16 mouse cellular contexts compared by ENCODE assay signal in the genomic region with DNA sequence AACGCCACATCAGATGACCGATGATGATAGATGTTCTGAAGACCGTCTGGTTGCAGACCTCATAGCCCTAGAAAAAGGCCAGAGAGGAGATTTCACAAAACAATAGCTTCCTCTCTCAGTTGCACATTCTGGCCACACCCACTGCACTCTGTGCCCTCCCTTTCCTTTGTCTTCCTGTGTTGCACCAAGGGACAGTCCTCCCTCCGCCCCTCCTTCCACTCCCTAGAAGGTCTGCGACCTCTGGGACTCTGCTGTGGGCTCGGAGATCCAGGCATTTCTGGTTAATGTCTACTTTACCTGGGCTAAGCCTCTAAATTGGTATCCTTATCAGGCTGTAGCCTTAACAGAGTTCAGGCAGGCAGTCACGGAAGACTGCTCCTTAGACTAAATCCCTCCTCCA. TPM values are rescaled to one million over a fixed set of nuclear protein-coding genes. Genes with fewer than 3 reads are reported as not detected.
A peak's percentile ranks its signal among the peaks of the same experiment; 100 is the strongest.
DNase-seq lines count a peak whose midpoint lies in the region; ATAC-seq and TF ChIP-seq lines count a peak whose summit lies in the region.
"Had no signal": no experiment of that assay in that cellular context is flagged by ENCODE, and none has a peak within 500 bp of the region (broad histone marks: within the 10 kb centered on the region; RNA-seq: fewer than 3 reads in every experiment).

No protein-coding gene starts in this region.

- no peaks in the 10 kb centered on the region for H3K9me3 ChIP-seq in hindbrain, embryonic 10.5 days
- H3K9me3 ChIP-seq in hindbrain, embryonic 14.5 days (ENCODE audit: control insufficient read depth, low read length) = no peaks in the 10 kb centered on the region
- no peaks in the 10 kb centered on the region for H3K9me3 ChIP-seq in midbrain, embryonic 10.5 days (replicated peaks)
- no peaks in the 10 kb centered on the region for H3K9me3 ChIP-seq in midbrain, postnatal 0 days (ENCODE audit: low read length)
- H3K9me3 ChIP-seq: heart, embryonic 15.5 days had no signal

- no peak overlapping the region for H3K4me2 ChIP-seq in hindbrain, embryonic 14.5 days (replicated peaks)
- H3K4me2 ChIP-seq in midbrain, postnatal 0 days (ENCODE audit: low read depth, low read length, poor library complexity, severe bottlenecking) = no peak overlapping the region
- H3K4me2 ChIP-seq: heart, embryonic 15.5 days had no signal

- H3K9ac ChIP-seq in hindbrain, embryonic 14.5 days = no peak overlapping the region
- H3K9ac ChIP-seq in midbrain, postnatal 0 days (replicated peaks; ENCODE audit: low read length, poor library complexity, severe bottlenecking) = no peak overlapping the region
- H3K9ac ChIP-seq: heart, embryonic 15.5 days had no signal

- H3K27ac ChIP-seq in hindbrain, embryonic 10.5 days = peak overlapping the region; percentile 79
- no peak overlapping the region for H3K27ac ChIP-seq in hindbrain, embryonic 14.5 days
- H3K27ac ChIP-seq in midbrain, embryonic 10.5 days (replicated peaks) = peak overlapping the region; percentile 73
- no peak overlapping the region for H3K27ac ChIP-seq in midbrain, postnatal 0 days (ENCODE audit: low read depth, low read length)
- H3K27ac ChIP-seq: heart, embryonic 15.5 days had no signal

- intact Hi-C loops in gastrocnemius, postnatal 14 days (cut with DNase I; ENCODE audit: low total_unique reads) = no loop called here

- no peaks in the 10 kb centered on the region for H3K36me3 ChIP-seq in hindbrain, embryonic 10.5 days
- no peaks in the 10 kb centered on the region for H3K36me3 ChIP-seq in hindbrain, embryonic 14.5 days (replicated peaks; ENCODE audit: control insufficient read depth, insufficient read depth)
- H3K36me3 ChIP-seq in midbrain, embryonic 10.5 days = no peaks in the 10 kb centered on the region
- no peaks in the 10 kb centered on the region for H3K36me3 ChIP-seq in midbrain, postnatal 0 days (ENCODE audit: insufficient read depth, low read length)
- H3K36me3 ChIP-seq: heart, embryonic 15.5 days had no signal

- 25% methylated on average over 7 of the region's 7 CpGs for WGBS in hindbrain, embryonic 10.5 days
- WGBS in hindbrain, embryonic 14.5 days = 10% methylated on average over 7 of the region's 7 CpGs
- WGBS in midbrain, embryonic 10.5 days = 23% methylated on average over 7 of the region's 7 CpGs
- 23% methylated on average over 7 of the region's 7 CpGs for whole genome bisulfite sequencing in midbrain, postnatal 0 days

- no peaks in the 10 kb centered on the region for H3K27me3 ChIP-seq in hindbrain, embryonic 10.5 days (ENCODE audit: insufficient read depth, poor library complexity, severe bottlenecking)
- no peaks in the 10 kb centered on the region for H3K27me3 ChIP-seq in hindbrain, embryonic 14.5 days (ENCODE audit: control insufficient read depth, insufficient read depth, low read length)
- H3K27me3 ChIP-seq in midbrain, embryonic 10.5 days (ENCODE audit: low read depth, poor library complexity, severe bottlenecking) = no peaks in the 10 kb centered on the region
- no peaks in the 10 kb centered on the region for H3K27me3 ChIP-seq in midbrain, postnatal 0 days (ENCODE audit: insufficient read depth, low read length)
- H3K27me3 ChIP-seq: heart, embryonic 15.5 days had no signal

- H3K4me3 ChIP-seq in hindbrain, embryonic 10.5 days = 0 out of 2 replicates have a peak overlapping the region, but pooled peaks have one; percentile 22
- no peak overlapping the region for H3K4me3 ChIP-seq in hindbrain, embryonic 14.5 days (replicated peaks; ENCODE audit: low read length)
- H3K4me3 ChIP-seq in midbrain, embryonic 10.5 days = peak overlapping the region; percentile 31
- no peak overlapping the region for H3K4me3 ChIP-seq in midbrain, postnatal 0 days (ENCODE audit: low read depth, low read length)
- H3K4me3 ChIP-seq: heart, embryonic 15.5 days had no signal

- DNase-seq in hindbrain, embryonic 10.5 days (ENCODE audit: low spot score) = peak; percentile 57
- no peak for DNase-seq in hindbrain, embryonic 14.5 days (ENCODE audit: low spot score)
- peak; percentile 49 for DNase-seq in midbrain, embryonic 10.5 days (ENCODE audit: low spot score)
- no peak for DNase-seq in midbrain, postnatal 0 days (ENCODE audit: low spot score)
- no peak for DNase-seq in spleen, adult 12 weeks (ENCODE audit: low spot score)
- DNase-seq in gastrocnemius, postnatal 14 days = no peak
- DNase-seq: adrenal gland, postnatal 25 days; B cell, adult 2 months; cerebellum, adult 9-11 months; gastrocnemius, postnatal 25 days; thymus, adult 2 months had no signal

- peaks cover 15% of the 10 kb centered on the region for H3K4me1 ChIP-seq in hindbrain, embryonic 10.5 days (replicated peaks)
- H3K4me1 ChIP-seq in hindbrain, embryonic 14.5 days (replicated peaks; ENCODE audit: control insufficient read depth, insufficient read depth, low read length) = no peaks in the 10 kb centered on the region
- peaks cover 13% of the 10 kb centered on the region for H3K4me1 ChIP-seq in midbrain, embryonic 10.5 days
- no peaks in the 10 kb centered on the region for H3K4me1 ChIP-seq in midbrain, postnatal 0 days (ENCODE audit: insufficient read depth, low read length)
- H3K4me1 ChIP-seq: heart, embryonic 15.5 days had no signal

- no peak for TF ChIP-seq CTCF in midbrain, postnatal 0 days (IDR thresholded peaks at IDR 0.05)

- no peak for ATAC-seq in hindbrain, embryonic 14.5 days (ENCODE audit: low FRiP score)
- no peak for ATAC-seq in midbrain, postnatal 0 days (ENCODE audit: low FRiP score)
- peak; percentile 67 to 74; a peak in 3 of 4 replicates for ATAC-seq in hematopoietic stem cell, adult 5-6 weeks (replicated peaks in 1 of 2; ENCODE audit: insufficient read depth in 1 of 2, low FRiP score in 2 of 2, low TSS enrichment in 1 of 2, low read depth in 1 of 2, poor library complexity in 2 of 2, severe bottlenecking in 2 of 2)
- ATAC-seq in neutrophil, adult 5-6 weeks (ENCODE audit: extremely low read depth, insufficient number of reproducible peaks, low FRiP score, poor library complexity, severe bottlenecking) = peak; percentile 46; the same call in 1 of the 2 replicates
- ATAC-seq: inflammation-experienced regulatory T-cells, adult 6 months; midbrain, embryonic 16.5 days had no signal

RNA-seq across cellular contexts. Expression of gene Got2, which starts 13.5 kb away (rescaled TPM):
- 181 and 228 TPM in 2 replicates for polyA plus RNA-seq in hindbrain, embryonic 10.5 days (2016; fragmentation: Nextera tagmentation; extraction: Ambion mirVana)
- 90.5 and 102 TPM in 2 replicates for polyA plus RNA-seq in hindbrain, embryonic 14.5 days (2014; fragmentation: Nextera tagmentation; extraction: Ambion mirVana)
- polyA plus RNA-seq in midbrain, embryonic 10.5 days (2016; fragmentation: Nextera tagmentation; extraction: Ambion mirVana) = 188 and 192 TPM in 2 replicates
- 226 and 229 TPM in 2 replicates for total RNA-seq in midbrain, postnatal 0 days (2014; rRNA removed)
- polyA plus RNA-seq in midbrain, postnatal 0 days (2015; fragmentation: Nextera tagmentation; extraction: Ambion mirVana) = 235 and 251 TPM in 2 replicates
- 81.4 and 96.3 TPM in 2 replicates for total RNA-seq in hematopoietic stem cell, adult 5-6 weeks (2017)
- 55.4 and 55.7 TPM in 2 replicates for total RNA-seq in neutrophil, adult 5-6 weeks (2017)
- total RNA-seq in gastrocnemius, postnatal 14 days (2021) = 100 to 1,000 TPM; 335 to 396 TPM

RNA-seq across cellular contexts. Expression of gene Slc38a7, which starts 48.5 kb away (rescaled TPM):
- polyA plus RNA-seq in hindbrain, embryonic 10.5 days (2016; fragmentation: Nextera tagmentation; extraction: Ambion mirVana) = 17.3 and 17.4 TPM in 2 replicates
- 22.9 and 26.7 TPM in 2 replicates for polyA plus RNA-seq in hindbrain, embryonic 14.5 days (2014; fragmentation: Nextera tagmentation; extraction: Ambion mirVana)
- 16.5 and 18.8 TPM in 2 replicates for polyA plus RNA-seq in midbrain, embryonic 10.5 days (2016; fragmentation: Nextera tagmentation; extraction: Ambion mirVana)
- 33.4 and 36.6 TPM in 2 replicates for total RNA-seq in midbrain, postnatal 0 days (2014; rRNA removed)
- polyA plus RNA-seq in midbrain, postnatal 0 days (2015; fragmentation: Nextera tagmentation; extraction: Ambion mirVana) = 23.8 and 27.4 TPM in 2 replicates
- total RNA-seq in hematopoietic stem cell, adult 5-6 weeks (2017) = 6.0 and 9.5 TPM in 2 replicates
- 13.0 and 14.6 TPM in 2 replicates for total RNA-seq in neutrophil, adult 5-6 weeks (2017)
- 1 to 10 TPM; 5.6 to 5.8 TPM for total RNA-seq in gastrocnemius, postnatal 14 days (2021)

Comparison
In these comparisons a context has a peak if more than half of its experiments do, and no peak if none do; other contexts are left out.
1. DNase-seq: peak in hindbrain, embryonic 10.5 days (single experiment) and midbrain, embryonic 10.5 days (single experiment); none in hindbrain, embryonic 14.5 days (single experiment), midbrain, postnatal 0 days (single experiment), spleen, adult 12 weeks (single experiment) and gastrocnemius, postnatal 14 days (single experiment).
2. H3K27ac ChIP-seq: peak in hindbrain, embryonic 10.5 days (single experiment) and midbrain, embryonic 10.5 days (single experiment); none in hindbrain, embryonic 14.5 days (single experiment) and midbrain, postnatal 0 days (single experiment).
3. H3K4me3 ChIP-seq: peak in hindbrain, embryonic 10.5 days (single experiment) and midbrain, embryonic 10.5 days (single experiment); none in hindbrain, embryonic 14.5 days (single experiment) and midbrain, postnatal 0 days (single experiment).
4. ATAC-seq: peak in hematopoietic stem cell, adult 5-6 weeks (2 of 2) and neutrophil, adult 5-6 weeks (single experiment); none in hindbrain, embryonic 14.5 days (single experiment) and midbrain, postnatal 0 days (single experiment).